Mouse (Mus musculus): ENCODE results near the gene Wdr24.

GRCm38 (mm10) chr17:25802825-25803517 is 20.5 kb upstream of the Wdr24 start:
- TF ChIP-seq GATA1 (IDR thresholded peaks at IDR 0.05; ENCODE audit: borderline replicate concordance, low read length) (no peak), FLI1 (IDR thresholded peaks at IDR 0.05; ENCODE audit: low read length) (no peak)
